12 mouse cellular contexts compared by ENCODE assay signal in the genomic region with DNA sequence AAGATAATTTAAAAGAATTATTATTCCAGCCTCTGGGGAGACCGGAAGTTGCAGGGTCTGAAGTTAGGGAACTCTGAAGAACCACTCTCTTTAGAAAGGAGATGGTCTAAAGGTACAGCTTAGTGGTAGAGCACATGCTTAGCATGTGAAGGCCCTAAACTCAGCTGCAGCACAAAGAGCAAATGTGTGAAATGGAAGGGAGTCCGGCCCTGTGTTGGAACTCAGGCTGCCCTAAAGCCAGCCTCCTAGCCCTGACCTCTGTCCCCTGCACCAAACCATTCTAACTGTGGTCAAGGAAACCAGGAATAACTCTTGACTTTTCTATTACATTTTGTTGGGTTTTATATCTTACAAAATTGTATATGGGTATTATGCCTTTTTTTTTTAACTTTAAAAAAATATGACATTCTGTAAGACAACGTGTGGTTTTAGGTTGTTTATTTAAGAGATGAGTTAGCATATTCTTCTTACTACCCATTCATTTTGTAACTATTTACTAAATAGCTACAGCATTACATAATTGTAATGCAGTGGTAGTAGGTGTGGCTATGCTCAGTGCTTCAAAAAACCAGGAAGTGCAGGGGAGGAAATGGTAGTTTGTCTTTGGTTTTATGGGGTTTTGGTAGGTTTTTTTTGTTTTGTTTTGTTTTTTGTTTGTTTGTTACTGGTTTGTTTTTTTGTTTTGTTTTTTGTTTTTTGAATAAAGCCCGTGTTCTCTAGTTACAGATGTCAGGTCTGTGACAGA. TPM values are rescaled to one million over a fixed set of nuclear protein-coding genes. Genes with fewer than 3 reads are reported as not detected.
DNase-seq lines count a peak whose midpoint lies in the region; ATAC-seq lines count a peak whose summit lies in the region.
"Had no signal": no experiment of that assay in that cellular context is flagged by ENCODE, and none has a peak within 500 bp of the region (broad histone marks: within the 10 kb centered on the region; RNA-seq: fewer than 3 reads in every experiment).

No protein-coding gene starts in this region.

- H3K4me1 ChIP-seq in kidney, embryonic 16.5 days (ENCODE audit: insufficient read depth, low read length) = peaks cover 73% of the 10 kb centered on the region
- peaks cover 25% of the 10 kb centered on the region for H3K4me1 ChIP-seq in hindbrain, embryonic 16.5 days (ENCODE audit: control insufficient read depth, insufficient read depth, low read depth, low read length)

- no peak overlapping the region for H3K4me2 ChIP-seq in kidney, embryonic 16.5 days (replicated peaks; ENCODE audit: low read depth, low read length)
- no peak overlapping the region for H3K4me2 ChIP-seq in hindbrain, embryonic 16.5 days (ENCODE audit: low read length)

- no peaks in the 10 kb centered on the region for H3K36me3 ChIP-seq in kidney, embryonic 16.5 days (ENCODE audit: insufficient read depth, low read length)
- H3K36me3 ChIP-seq in hindbrain, embryonic 16.5 days (ENCODE audit: control insufficient read depth, insufficient read depth, low read length) = no peaks in the 10 kb centered on the region

- WGBS in kidney, embryonic 16.5 days = 47% methylated on average over 4 of the region's 4 CpGs
- 85% methylated on average over 4 of the region's 4 CpGs for WGBS in hindbrain, embryonic 16.5 days

- H3K4me3 ChIP-seq in kidney, embryonic 16.5 days (ENCODE audit: low read length) = no peak overlapping the region
- H3K4me3 ChIP-seq in hindbrain, embryonic 16.5 days (ENCODE audit: low read length) = no peak overlapping the region

- ATAC-seq in kidney, embryonic 16.5 days (ENCODE audit: low FRiP score, low TSS enrichment) = no peak
- ATAC-seq in megakaryocyte, adult 5-6 weeks (ENCODE audit: poor library complexity, severe bottlenecking) = peak; percentile 79
- ATAC-seq in hindbrain, embryonic 16.5 days = no peak

- H3K9me3 ChIP-seq in kidney, embryonic 16.5 days (ENCODE audit: low read length) = no peaks in the 10 kb centered on the region
- no peaks in the 10 kb centered on the region for H3K9me3 ChIP-seq in hindbrain, embryonic 16.5 days (ENCODE audit: control insufficient read depth, low read length)

- no peak overlapping the region for H3K9ac ChIP-seq in kidney, embryonic 16.5 days (replicated peaks; ENCODE audit: low read length)
- no peak overlapping the region for H3K9ac ChIP-seq in hindbrain, embryonic 16.5 days (ENCODE audit: low read depth, low read length)

- H3K27ac ChIP-seq in kidney, embryonic 16.5 days (ENCODE audit: low read length) = peak overlapping the region; percentile 40; the same call in 1 of the 2 replicates
- H3K27ac ChIP-seq in hindbrain, embryonic 16.5 days (ENCODE audit: low read depth, low read length) = no peak overlapping the region

- no peaks in the 10 kb centered on the region for H3K27me3 ChIP-seq in kidney, embryonic 16.5 days (ENCODE audit: insufficient read depth, low read length)
- H3K27me3 ChIP-seq in hindbrain, embryonic 16.5 days (replicated peaks; ENCODE audit: control insufficient read depth, insufficient read depth, low read length) = no peaks in the 10 kb centered on the region

- DNase-seq in kidney, adult 18-20 months = no peak
- peak; percentile 53 for DNase-seq in CD4-positive, CD25-positive, alpha-beta regulatory T cell, adult 2 months (ENCODE audit: low read depth, low spot score)
- DNase-seq in induced T-regulatory cell, adult 2 months (ENCODE audit: low read depth) = peak; percentile 57
- DNase-seq in frontal cortex, postnatal 14 days (ENCODE audit: low spot score in 2 of 2) = no peak
- DNase-seq in layer of hippocampus, postnatal 36 days = no peak
- DNase-seq: lung, adult 2 months had no signal

RNA-seq across cellular contexts. Expression of gene Slc45a1, which starts 58.3 kb away (rescaled TPM):
- polyA plus RNA-seq in kidney, embryonic 16.5 days (2015; fragmentation: Nextera tagmentation; extraction: Ambion mirVana) = 0.12 and 0.17 TPM in 2 replicates
- not detected in 2 replicates for total RNA-seq in megakaryocyte, adult 5-6 weeks (2015)
- not detected in 2 replicates for total RNA-seq in megakaryocyte, adult 5-6 weeks (2017)
- 44.7 and 46.7 TPM in 2 replicates for polyA plus RNA-seq in hindbrain, embryonic 16.5 days (2015; fragmentation: Nextera tagmentation; extraction: Ambion mirVana)
- total RNA-seq in layer of hippocampus, postnatal 36 days (2021) = 10 to 100 TPM; 35.0 to 36.2 TPM
- total RNA-seq: gastrocnemius, adult 18-20 months had no signal
- polyA plus RNA-seq: heart, postnatal 0 days; lung, adult 2 months; thymus, postnatal 0 days had no signal

Comparison
In these comparisons a context has a peak if more than half of its experiments do, and no peak if none do; other contexts are left out.
1. DNase-seq: peak in CD4-positive, CD25-positive, alpha-beta regulatory T cell, adult 2 months (single experiment) and induced T-regulatory cell, adult 2 months (single experiment); none in kidney, adult 18-20 months (single experiment), frontal cortex, postnatal 14 days (0 of 2) and layer of hippocampus, postnatal 36 days (0 of 2).
2. RNA of gene Slc45a1, which starts 58.3 kb away (total RNA-seq): 35.0 to 36.2 TPM in layer of hippocampus, postnatal 36 days; not detected in megakaryocyte, adult 5-6 weeks; every median in the first group is over 10 times any median in the second.